Mouse (Mus musculus): ENCODE results near the gene Slc25a17. TPM values are rescaled to one million over a fixed set of nuclear protein-coding genes. Genes with fewer than 3 reads are reported as not detected.

Slc25a17 gene
- 134 and 148 TPM in 2 replicates for polyA plus RNA-seq (2015; fragmentation: Nextera tagmentation; extraction: Ambion mirVana)

GRCm38 (mm10) chr15:81360345-81361021, at the start of gene Slc25a17:
Gene Slc25a17, minus strand, starts transcription at chr15:81360812.
- no peaks in the 10 kb centered on the region for H3K9me3 ChIP-seq (ENCODE audit: low read length)
- H3K4me3 ChIP-seq (ENCODE audit: low read length), result peak within 1 kb of the TSS; percentile 77
- H3K9ac ChIP-seq (replicated peaks; ENCODE audit: low read length), result peak within 1 kb of the TSS; percentile 88
- H3K36me3 ChIP-seq (ENCODE audit: insufficient read depth, low read length), result peaks cover 13% of the 10 kb centered on the region
- H3K4me1 ChIP-seq (ENCODE audit: insufficient read depth, low read length), result peaks cover 38% of the 10 kb centered on the region
- peak; percentile 99 for ATAC-seq (ENCODE audit: low FRiP score, low TSS enrichment)
- WGBS, result under 1% methylated on average over 30 of the region's 30 CpGs
- H3K4me2 ChIP-seq (replicated peaks; ENCODE audit: low read depth, low read length), result peak within 1 kb of the TSS; percentile 89
- peak within 1 kb of the TSS; percentile 90 for H3K27ac ChIP-seq (ENCODE audit: low read length)
- no peaks in the 10 kb centered on the region for H3K27me3 ChIP-seq (ENCODE audit: insufficient read depth, low read length)

- Histone ChIP-seq H3K27ac (ENCODE audit: low read length) (no peak within 1 kb of the TSS), H3K9ac (replicated peaks; ENCODE audit: low read length) (no peak within 1 kb of the TSS), H3K4me3 (ENCODE audit: low read length) (no peak within 1 kb of the TSS), H3K4me2 (replicated peaks; ENCODE audit: low read depth, low read length) (no peak within 1 kb of the TSS), H3K36me3 (ENCODE audit: insufficient read depth, low read length) (no peaks in the 10 kb centered on the region), H3K4me1 (ENCODE audit: insufficient read depth, low read length) (no peaks in the 10 kb centered on the region), H3K9me3 (ENCODE audit: low read length) (no peaks in the 10 kb centered on the region), H3K27me3 (ENCODE audit: insufficient read depth, low read length) (no peaks in the 10 kb centered on the region)
- WGBS, result 97% methylated on average over 1 of the region's 1 CpGs
- ATAC-seq (ENCODE audit: low FRiP score, low TSS enrichment), result no peak
Observed at GRCm38 (mm10) chr15:81408199-81408598, 47.6 kb upstream of the Slc25a17 start, which contains the start of gene Dnajb7. Gene Dnajb7, minus strand, starts transcription at chr15:81408299.

GRCm38 (mm10) chr15:81405008-81405407, 44.4 kb upstream of the Slc25a17 start:
- Histone ChIP-seq H3K9ac (replicated peaks; ENCODE audit: low read length) (no peak overlapping the region), H3K36me3 (ENCODE audit: insufficient read depth, low read length) (no peaks in the 10 kb centered on the region), H3K27me3 (ENCODE audit: insufficient read depth, low read length) (no peaks in the 10 kb centered on the region), H3K4me2 (replicated peaks; ENCODE audit: low read depth, low read length) (no peak overlapping the region), H3K4me3 (ENCODE audit: low read length) (no peak overlapping the region), H3K9me3 (ENCODE audit: low read length) (no peaks in the 10 kb centered on the region), H3K4me1 (ENCODE audit: insufficient read depth, low read length) (peaks cover 9% of the 10 kb centered on the region), H3K27ac (ENCODE audit: low read length) (no peak overlapping the region)
- 97% methylated on average over 3 of the region's 3 CpGs for WGBS
- no peak for ATAC-seq (ENCODE audit: low FRiP score, low TSS enrichment)

GRCm38 (mm10) chr15:81399638-81400315, 39.2 kb upstream of the Slc25a17 start, which contains the start of the genes St13 and Xpnpep3:
Gene St13, minus strand, starts transcription at chr15:81400077.
Gene Xpnpep3, plus strand, starts transcription at chr15:81400138.
- Histone ChIP-seq H3K9ac (replicated peaks; ENCODE audit: low read length) (peak within 1 kb of the TSS; percentile 92), H3K36me3 (ENCODE audit: insufficient read depth, low read length) (no peaks in the 10 kb centered on the region), H3K4me3 (ENCODE audit: low read length) (peak within 1 kb of the TSS; percentile 86), H3K9me3 (ENCODE audit: low read length) (no peaks in the 10 kb centered on the region), H3K4me2 (replicated peaks; ENCODE audit: low read depth, low read length) (peak within 1 kb of the TSS; percentile 67), H3K27ac (ENCODE audit: low read length) (peak within 1 kb of the TSS; percentile 97), H3K4me1 (ENCODE audit: insufficient read depth, low read length) (peaks cover 33% of the 10 kb centered on the region), H3K27me3 (ENCODE audit: insufficient read depth, low read length) (no peaks in the 10 kb centered on the region)
- ATAC-seq (ENCODE audit: low FRiP score, low TSS enrichment), result peak; percentile 100
- WGBS, result under 1% methylated on average over 50 of the region's 50 CpGs

GRCm38 (mm10) chr15:81399297-81399637, 38.7 kb upstream of the Slc25a17 start:
- Histone ChIP-seq H3K4me2 (replicated peaks; ENCODE audit: low read depth, low read length) (peak overlapping the region; percentile 67), H3K27ac (ENCODE audit: low read length) (peak overlapping the region; percentile 97), H3K4me3 (ENCODE audit: low read length) (peak overlapping the region; percentile 86), H3K9ac (replicated peaks; ENCODE audit: low read length) (peak overlapping the region; percentile 92), H3K9me3 (ENCODE audit: low read length) (no peaks in the 10 kb centered on the region), H3K4me1 (ENCODE audit: insufficient read depth, low read length) (peaks cover 37% of the 10 kb centered on the region), H3K27me3 (ENCODE audit: insufficient read depth, low read length) (no peaks in the 10 kb centered on the region), H3K36me3 (ENCODE audit: insufficient read depth, low read length) (no peaks in the 10 kb centered on the region)
- 0% methylated on average over 21 of the region's 21 CpGs for WGBS
- ATAC-seq (ENCODE audit: low FRiP score, low TSS enrichment), result no peak; the same call in 1 of the 2 replicates

DNA sequence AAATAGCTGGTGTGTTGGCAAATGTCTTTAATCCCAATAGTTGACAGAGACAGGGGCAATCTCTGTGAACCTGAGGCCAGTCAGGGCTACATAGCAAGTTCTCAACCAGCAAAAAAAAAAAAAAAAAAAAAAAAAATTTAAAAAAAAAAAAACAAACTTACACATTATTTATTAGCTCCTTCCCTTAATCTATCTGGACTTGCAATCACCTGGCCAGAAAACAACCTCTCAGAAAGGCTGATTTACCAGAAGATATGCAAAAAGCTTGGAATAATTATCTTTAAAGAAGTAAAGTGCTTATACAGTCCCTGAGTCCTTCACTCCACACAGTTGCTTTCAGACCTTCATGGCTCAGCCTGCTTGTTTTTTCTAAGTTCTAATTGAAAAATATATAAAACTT, 37.6 kb upstream of the Slc25a17 start:
- Histone ChIP-seq H3K4me1 (ENCODE audit: insufficient read depth, low read length) (peaks cover 37% of the 10 kb centered on the region), H3K9me3 (ENCODE audit: low read length) (no peaks in the 10 kb centered on the region), H3K4me3 (ENCODE audit: low read length) (peak overlapping the region; percentile 86), H3K27ac (ENCODE audit: low read length) (no peak overlapping the region), H3K4me2 (replicated peaks; ENCODE audit: low read depth, low read length) (peak overlapping the region; percentile 67), H3K36me3 (ENCODE audit: insufficient read depth, low read length) (no peaks in the 10 kb centered on the region), H3K27me3 (ENCODE audit: insufficient read depth, low read length) (no peaks in the 10 kb centered on the region), H3K9ac (replicated peaks; ENCODE audit: low read length) (peak overlapping the region; percentile 92)
- ATAC-seq (ENCODE audit: low FRiP score, low TSS enrichment), result no peak

GRCm38 (mm10) chr15:81394211-81394915, 33.8 kb upstream of the Slc25a17 start:
- Histone ChIP-seq H3K4me3 (ENCODE audit: low read length) (no peak overlapping the region), H3K9ac (replicated peaks; ENCODE audit: low read length) (no peak overlapping the region), H3K4me1 (ENCODE audit: insufficient read depth, low read length) (peaks cover 27% of the 10 kb centered on the region), H3K9me3 (ENCODE audit: low read length) (no peaks in the 10 kb centered on the region), H3K27ac (ENCODE audit: low read length) (no peak overlapping the region), H3K4me2 (replicated peaks; ENCODE audit: low read depth, low read length) (no peak overlapping the region), H3K36me3 (ENCODE audit: insufficient read depth, low read length) (peaks cover 21% of the 10 kb centered on the region), H3K27me3 (ENCODE audit: insufficient read depth, low read length) (no peaks in the 10 kb centered on the region)
- ATAC-seq (ENCODE audit: low FRiP score, low TSS enrichment), result no peak
- 76% methylated on average over 8 of the region's 8 CpGs for WGBS

DNA sequence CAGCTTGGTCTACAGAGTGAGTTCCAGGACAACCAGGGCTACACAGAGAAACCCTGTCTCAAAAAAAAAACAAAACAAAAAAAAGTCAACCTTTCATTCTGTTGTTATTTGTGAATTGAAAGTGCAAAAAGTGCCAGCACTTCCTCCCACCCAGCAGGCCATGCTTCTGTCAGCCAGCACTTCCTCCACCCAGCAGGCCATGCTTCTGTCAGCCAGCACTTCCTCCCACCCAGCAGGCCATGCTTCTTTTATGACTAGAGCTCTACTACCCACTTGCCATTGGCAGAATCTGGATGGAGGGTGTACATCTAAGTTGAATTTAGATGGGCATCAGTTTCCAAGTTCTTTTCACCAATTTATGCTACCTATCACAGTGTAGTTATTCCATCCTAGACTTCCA, 32.4 kb upstream of the Slc25a17 start:
- Histone ChIP-seq H3K36me3 (ENCODE audit: insufficient read depth, low read length) (peaks cover 29% of the 10 kb centered on the region), H3K9ac (replicated peaks; ENCODE audit: low read length) (no peak overlapping the region), H3K4me1 (ENCODE audit: insufficient read depth, low read length) (peaks cover 21% of the 10 kb centered on the region), H3K27ac (ENCODE audit: low read length) (no peak overlapping the region), H3K4me2 (replicated peaks; ENCODE audit: low read depth, low read length) (no peak overlapping the region), H3K4me3 (ENCODE audit: low read length) (no peak overlapping the region), H3K27me3 (ENCODE audit: insufficient read depth, low read length) (no peaks in the 10 kb centered on the region), H3K9me3 (ENCODE audit: low read length) (no peaks in the 10 kb centered on the region)
- ATAC-seq (ENCODE audit: low FRiP score, low TSS enrichment), result no peak

GRCm38 (mm10) chr15:81386327-81386726, 25.7 kb upstream of the Slc25a17 start:
- H3K4me1 ChIP-seq (ENCODE audit: insufficient read depth, low read length), result no peaks in the 10 kb centered on the region
- 95% methylated on average over 5 of the region's 5 CpGs for WGBS

More at GRCm38 (mm10) chr15:81386327-81386726, 25.7 kb upstream of the Slc25a17 start:
- H3K4me2 ChIP-seq (replicated peaks; ENCODE audit: low read depth, low read length), result no peak overlapping the region
- H3K9me3 ChIP-seq (ENCODE audit: low read length), result no peaks in the 10 kb centered on the region
- ATAC-seq (ENCODE audit: low FRiP score, low TSS enrichment), result no peak
- H3K36me3 ChIP-seq (ENCODE audit: insufficient read depth, low read length), result peaks cover 75% of the 10 kb centered on the region
- no peak overlapping the region for H3K4me3 ChIP-seq (ENCODE audit: low read length)
- H3K27me3 ChIP-seq (ENCODE audit: insufficient read depth, low read length), result no peaks in the 10 kb centered on the region
- no peak overlapping the region for H3K27ac ChIP-seq (ENCODE audit: low read length)
- H3K9ac ChIP-seq (replicated peaks; ENCODE audit: low read length), result no peak overlapping the region
